Mouse (Mus musculus) CH12.LX (cell line): ENCODE measurements around the gene Pakap. TPM values are rescaled to one million over a fixed set of nuclear protein-coding genes. Genes with fewer than 3 reads are reported as not detected.

ENCODE experiments used
- DNase-seq: peaks from one replicate; pipeline ENCODE4 v3.0.0-alpha.2; 2013; ENCODE audit errors: extremely low read depth
- H3K27ac ChIP-seq: 2 replicates; pipeline ENCODE4 v1.5.1; 2012; ENCODE audit warnings: low read depth, mild to moderate bottlenecking, control low read depth, moderate library complexity; ENCODE audit not compliant: insufficient read depth
- H3K27me3 ChIP-seq: replicated peaks from 2 replicates; pipeline ENCODE3; 2012; ENCODE audit warnings: inconsistent platforms
- H3K36me3 ChIP-seq, 2 experiments: replicated peaks in 1 of 2; 2 replicates each; pipeline versions ENCODE3 to v1.6.1; 2012; ENCODE audit warnings: inconsistent platforms in 1 of 2, low read length in 1 of 2, mild to moderate bottlenecking in 1 of 2, mixed read lengths in 1 of 2, moderate library complexity in 1 of 2; ENCODE audit not compliant: control insufficient read depth in 1 of 2, insufficient read depth in 1 of 2
- H3K4me1 ChIP-seq, 2 experiments: 2 replicates each; pipeline ENCODE4 v1.6.1; 2012; ENCODE audit warnings: inconsistent platforms in 1 of 2, moderate library complexity in 1 of 2; ENCODE audit not compliant: insufficient read depth in 2 of 2, control insufficient read depth in 1 of 2
- H3K4me2 ChIP-seq: 2 replicates; pipeline ENCODE4 v1.6.1; 2012; ENCODE audit warnings: low read depth, mild to moderate bottlenecking, control low read depth; ENCODE audit not compliant: poor library complexity, insufficient read depth, severe bottlenecking
- H3K4me3 ChIP-seq, 3 experiments: fragments of 150-350 bp in 1 of 3; sonication (generic) in 1 of 3; replicated peaks in 1 of 3; 2 replicates each; pipeline versions ENCODE3 to v1.5.1; 2011 to 2012; ENCODE audit warnings: low read depth in 2 of 3, low read length in 2 of 3, mild to moderate bottlenecking in 2 of 3, moderate library complexity in 2 of 3, control low read depth in 1 of 3, improper control_type of control experiment in 1 of 3, inconsistent platforms in 1 of 3, mixed read lengths in 1 of 3; ENCODE audit not compliant: poor library complexity in 1 of 3
- H3K79me2 ChIP-seq: replicated peaks from 2 replicates; pipeline ENCODE4 v1.6.1; 2012; ENCODE audit warnings: mild to moderate bottlenecking, moderate library complexity; ENCODE audit not compliant: control insufficient read depth, poor library complexity, insufficient read depth, severe bottlenecking; ENCODE audit errors: extremely low read depth
- H3K9ac ChIP-seq: 2 replicates; pipeline ENCODE4 v1.6.1; 2012; ENCODE audit warnings: low read depth, mild to moderate bottlenecking, control low read depth, moderate library complexity; ENCODE audit not compliant: insufficient read depth
- H3K9me3 ChIP-seq: replicated peaks from 2 replicates; pipeline ENCODE3; 2012; ENCODE audit warnings: low read length, inconsistent platforms, mixed read lengths
- BHLHE40 ChIP-seq: IDR thresholded peaks from 2 replicates; pipeline ENCODE4 v1.6.1; 2011; ENCODE audit warnings: mild to moderate bottlenecking, low read depth, low read length, improper control_type of control experiment
- E2F4 ChIP-seq: IDR thresholded peaks from 2 replicates; pipeline ENCODE4 v1.6.1; 2011; ENCODE audit warnings: low read depth, low read length, improper control_type of control experiment; ENCODE audit not compliant: insufficient replicate concordance
- GABPA ChIP-seq: IDR thresholded peaks from 2 replicates; pipeline ENCODE4 v1.6.1; 2012; ENCODE audit warnings: low read depth, low read length, improper control_type of control experiment, inconsistent platforms; ENCODE audit not compliant: insufficient replicate concordance
- HCFC1 ChIP-seq: IDR thresholded peaks from 2 replicates; pipeline ENCODE4 v1.6.1; 2012; ENCODE audit warnings: low read depth, mild to moderate bottlenecking, inconsistent platforms, low read length, improper control_type of control experiment
- MAFK ChIP-seq: IDR thresholded peaks from 2 replicates; pipeline ENCODE4 v1.6.1; 2011; ENCODE audit warnings: low read length, improper control_type of control experiment; ENCODE audit not compliant: insufficient replicate concordance
- MAX ChIP-seq: IDR thresholded peaks from 2 replicates; pipeline ENCODE4 v1.6.1; 2011; ENCODE audit warnings: low read length, improper control_type of control experiment
- MXI1 ChIP-seq: IDR thresholded peaks from 2 replicates; pipeline ENCODE4 v1.6.1; 2011; ENCODE audit warnings: mild to moderate bottlenecking, low read depth, low read length, improper control_type of control experiment
- NRF1 ChIP-seq: IDR thresholded peaks from 2 replicates; pipeline ENCODE4 v1.6.1; 2014; ENCODE audit warnings: low read depth, mild to moderate bottlenecking, inconsistent platforms, low read length, improper control_type of control experiment, moderate library complexity
- PAX5 ChIP-seq: IDR thresholded peaks from 2 replicates; pipeline ENCODE4 v1.6.1; 2012; ENCODE audit warnings: low read length, inconsistent platforms, mixed read lengths
- RAD21 ChIP-seq: IDR thresholded peaks from 2 replicates; pipeline ENCODE4 v1.6.1; 2011; ENCODE audit warnings: low read depth, mild to moderate bottlenecking, low read length, improper control_type of control experiment, moderate library complexity
- RCOR1 ChIP-seq: conservative IDR thresholded peaks from 2 replicates; pipeline ENCODE4 v1.6.1; 2012; ENCODE audit warnings: low read depth, mild to moderate bottlenecking, inconsistent platforms, low read length, improper control_type of control experiment
- SIN3A ChIP-seq: IDR thresholded peaks from 2 replicates; pipeline ENCODE4 v1.6.1; 2012; ENCODE audit warnings: low read length, improper control_type of control experiment, inconsistent platforms
- TBP ChIP-seq: conservative IDR thresholded peaks from 2 replicates; pipeline ENCODE4 v1.6.1; 2011; ENCODE audit warnings: low read depth, low read length, improper control_type of control experiment
- TCF12 ChIP-seq: IDR thresholded peaks from 2 replicates; pipeline ENCODE4 v1.6.1; 2014; ENCODE audit warnings: low read depth, mild to moderate bottlenecking, inconsistent platforms, low read length, improper control_type of control experiment
- ZC3H11A ChIP-seq: IDR thresholded peaks from 2 replicates; pipeline ENCODE4 v1.6.1; 2012; ENCODE audit warnings: low read depth, mild to moderate bottlenecking, inconsistent platforms, low read length, improper control_type of control experiment
- ZMIZ1 ChIP-seq: IDR thresholded peaks from 2 replicates; pipeline ENCODE4 v1.6.1; 2012; ENCODE audit warnings: low read depth, mild to moderate bottlenecking, inconsistent platforms, low read length, improper control_type of control experiment
- ZNF384 ChIP-seq: IDR thresholded peaks from 2 replicates; pipeline ENCODE4 v1.6.1; 2012; ENCODE audit warnings: low read depth, low read length, improper control_type of control experiment, inconsistent platforms
- dilution Hi-C: fragments of 300-500 bp; cut with MboI; formaldehyde crosslinking; loops from 2 replicates; pipeline ENCODE4 v1.14.3; 2020; ENCODE audit warnings: low sequenced_read_pairs; ENCODE audit not compliant: extremely low pct_unique_long_range_greater_than_20kb, extremely low pct_ligation_motif_present
- in situ Hi-C: fragments of 300-500 bp; cut with MboI; formaldehyde crosslinking; loops from 3 replicates; pipeline ENCODE4 v1.14.3; 2019; ENCODE audit warnings: low sequenced_read_pairs, low pct_ligation_motif_present, low pct_unique_long_range_greater_than_20kb, mixed read lengths
- polyA plus RNA-seq: library from polyadenylated mRNA; unstranded; fragments of >175 nt; gene quantifications from 2 replicates; pipeline ENCODE4 v1.2.1, GENCODE M21; 2012; ENCODE audit warnings: low read depth; ENCODE audit not compliant: insufficient read length
- total RNA-seq, 2 experiments: library from RNA; depleted of rRNA; stranded (reverse); fragments of 300-350 nt in 1 of 2; fragments of >200 nt in 1 of 2; gene quantifications; 2 replicates each; pipeline ENCODE4 v1.2.3; 2012 to 2014

Gene Pakap
- total and polyA plus RNA-seq, 3 experiments, result 0.08 to 0.14 TPM; not detected in 1

GRCm38 (mm10) chr4:57764926-57765325 is 196.9 kb downstream of the Pakap start:
- Histone ChIP-seq H3K27ac (no peak overlapping the region), H3K9ac (no peak overlapping the region), H3K4me3 (no peak overlapping the region), H3K27me3 (no peaks in the 10 kb centered on the region), H3K36me3 (no peaks in the 10 kb centered on the region), H3K4me2 (no peak overlapping the region), H3K9me3 (no peaks in the 10 kb centered on the region), H3K79me2 (no peaks in the 10 kb centered on the region), H3K4me1 (0 out of 4 replicates have a peak, but pooled peaks cover 0 to under 1% of the 10 kb centered on the region in 2 experiments)
- in situ Hi-C loops, result no loop called here
- TF ChIP-seq PAX5, result no peak
- no peak for TF ChIP-seq BHLHE40
- TF ChIP-seq RCOR1, result no peak
- no peak for TF ChIP-seq TCF12
- TF ChIP-seq ZMIZ1, result no peak
- no peak for TF ChIP-seq MAFK
- TF ChIP-seq NRF1, result no peak
- no peak for TF ChIP-seq ZC3H11A
- TF ChIP-seq TBP, result no peak
- no peak for TF ChIP-seq MAX
- no peak for TF ChIP-seq GABPA
- no peak for TF ChIP-seq E2F4
- TF ChIP-seq HCFC1, result no peak
- TF ChIP-seq MXI1, result no peak
- no peak for TF ChIP-seq ZNF384
- no peak for TF ChIP-seq SIN3A
- dilution Hi-C loops, result no loop called here
- no peak for DNase-seq

- H3K27me3 ChIP-seq, result no peaks in the 10 kb centered on the region
- DNase-seq, result no peak
- TF ChIP-seq RAD21, result no peak
- no peak for TF ChIP-seq TBP
- TF ChIP-seq GABPA, result no peak
- H3K4me3 ChIP-seq, result no peak overlapping the region
- H3K9ac ChIP-seq, result no peak overlapping the region
- H3K36me3 ChIP-seq, result no peaks in the 10 kb centered on the region
- peaks cover 0 to 7% of the 10 kb centered on the region in 2 experiments; a peak in 1 of 4 replicates for H3K4me1 ChIP-seq
- H3K79me2 ChIP-seq, result no peaks in the 10 kb centered on the region
- H3K4me2 ChIP-seq, result no peak overlapping the region
- H3K9me3 ChIP-seq, result no peaks in the 10 kb centered on the region
- in situ Hi-C loops (no loop called here), dilution Hi-C loops (no loop called here)
- no peak overlapping the region for H3K27ac ChIP-seq
These were observed 197.8 kb downstream of the Pakap start for GRCm38 (mm10) chr4:57765806-57766205.
